Mouse (Mus musculus) hindbrain, embryonic 14.5 days (tissue): ENCODE measurements around the gene Olfr96. TPM values are rescaled to one million over a fixed set of nuclear protein-coding genes. Genes with fewer than 3 reads are reported as not detected.

Experiments used
- ATAC-seq: fragments of 200-750 bp; cut with Nextera tagmentation; 2 replicates; pipeline ENCODE4 v1.8.0; 2017; ENCODE audit warnings: moderate number of reproducible peaks, mild to moderate bottlenecking, moderate TSS enrichment, moderate library complexity; ENCODE audit not compliant: low FRiP score
- DNase-seq: peaks from one replicate; pipeline ENCODE4 v3.0.0-alpha.2; 2015; ENCODE audit warnings: low spot score
- H3K27ac ChIP-seq: fragments of 300-500 bp; sonication (generic); 2 replicates; pipeline ENCODE4 v1.5.1; 2014; ENCODE audit warnings: mild to moderate bottlenecking, moderate library complexity
- H3K27me3 ChIP-seq: fragments of 300-500 bp; sonication (generic); 2 replicates; pipeline ENCODE4 v1.6.1; 2014; ENCODE audit warnings: mild to moderate bottlenecking, low read length, mixed read lengths; ENCODE audit not compliant: control insufficient read depth, insufficient read depth
- H3K36me3 ChIP-seq: fragments of 300-500 bp; sonication (generic); replicated peaks from 2 replicates; pipeline ENCODE4 v1.6.1; 2014; ENCODE audit not compliant: control insufficient read depth, insufficient read depth
- H3K4me1 ChIP-seq: fragments of 300-500 bp; sonication (generic); replicated peaks from 2 replicates; pipeline ENCODE4 v1.6.1; 2014; ENCODE audit warnings: antibody characterized with exemption, low read length, mixed read lengths; ENCODE audit not compliant: control insufficient read depth, insufficient read depth
- H3K4me2 ChIP-seq: fragments of 300-500 bp; sonication (generic); replicated peaks from 2 replicates; pipeline ENCODE4 v1.6.1; 2014; ENCODE audit warnings: mild to moderate bottlenecking, moderate library complexity
- H3K4me3 ChIP-seq: fragments of 300-500 bp; sonication (generic); replicated peaks from 2 replicates; pipeline ENCODE4 v1.5.1; 2014; ENCODE audit warnings: mild to moderate bottlenecking, low read length
- H3K9ac ChIP-seq: fragments of 300-500 bp; sonication (generic); 2 replicates; pipeline ENCODE4 v1.6.1; 2014
- H3K9me3 ChIP-seq: fragments of 300-500 bp; sonication (generic); 2 replicates; pipeline ENCODE4 v1.6.1; 2016; ENCODE audit warnings: low read length; ENCODE audit not compliant: control insufficient read depth
- WGBS: fragments of 180-500 bp; shearing (Covaris S2); extraction: QIAGEN DNeasy Blood & Tissue Kit; methylation state at CpG from one replicate; pipeline ENCODE4 v1.1.7; 2014; 5-methylcytosine and 5-hydroxymethylcytosine counted together
- polyA plus RNA-seq: library from polyadenylated mRNA; unstranded; fragments of >200 nt; fragmentation: Nextera tagmentation; extraction: Ambion mirVana; gene quantifications from 2 replicates; pipeline ENCODE4 v1.2.1, GENCODE M21; 2014

Olfr96 gene
- polyA plus RNA-seq, 1 experiment from 2014 or later = not detected

GRCm38 (mm10) chr17:37250544-37250943, 30.6 kb downstream of the Olfr96 start:
- DNase-seq = no peak
- no peak overlapping the region for H3K4me2 ChIP-seq
- H3K27me3 ChIP-seq = no peaks in the 10 kb centered on the region
- no peak overlapping the region for H3K27ac ChIP-seq
- H3K4me3 ChIP-seq = no peak overlapping the region
- no peaks in the 10 kb centered on the region for H3K4me1 ChIP-seq
- no peak overlapping the region for H3K9ac ChIP-seq
- 19% methylated on average over 1 of the region's 1 CpGs for WGBS
- no peak for ATAC-seq
- no peaks in the 10 kb centered on the region for H3K36me3 ChIP-seq
- H3K9me3 ChIP-seq = no peaks in the 10 kb centered on the region

- Histone ChIP-seq H3K27ac (no peak within 1 kb of the TSS), H3K4me1 (no peaks in the 10 kb centered on the region), H3K9ac (no peak within 1 kb of the TSS), H3K36me3 (no peaks in the 10 kb centered on the region), H3K4me3 (no peak within 1 kb of the TSS), H3K4me2 (no peak within 1 kb of the TSS), H3K27me3 (no peaks in the 10 kb centered on the region), H3K9me3 (no peaks in the 10 kb centered on the region)
- no peak for DNase-seq
- ATAC-seq = no peak
- 81% methylated on average over 1 of the region's 1 CpGs for WGBS
Measured at GRCm38 (mm10) chr17:37263626-37264025, 43.7 kb downstream of the Olfr96 start, which contains the start of gene Olfr98. TSS of gene Olfr98 (minus strand) at chr17:37263749.

GRCm38 (mm10) chr17:37270058-37270701, 50.2 kb downstream of the Olfr96 start, which contains the start of gene H2-M3:
TSS of gene H2-M3 (plus strand) at chr17:37270220.
- Histone ChIP-seq H3K4me2 (peak within 1 kb of the TSS; percentile 94), H3K9ac (peak within 1 kb of the TSS; percentile 51), H3K36me3 (no peaks in the 10 kb centered on the region), H3K4me3 (peak within 1 kb of the TSS; percentile 47), H3K4me1 (no peaks in the 10 kb centered on the region), H3K27ac (no peak within 1 kb of the TSS), H3K9me3 (no peaks in the 10 kb centered on the region), H3K27me3 (peaks cover 4% of the 10 kb centered on the region; the same call in 1 of the 2 replicates)
- 5% methylated on average over 26 of the region's 26 CpGs for WGBS
- ATAC-seq (peak; percentile 97), DNase-seq (peak; percentile 99)

- Histone ChIP-seq H3K27ac (no peak overlapping the region), H3K9ac (peak overlapping the region; percentile 51), H3K4me2 (peak overlapping the region; percentile 94), H3K4me1 (no peaks in the 10 kb centered on the region), H3K9me3 (no peaks in the 10 kb centered on the region), H3K27me3 (peaks cover 4% of the 10 kb centered on the region; the same call in 1 of the 2 replicates), H3K36me3 (no peaks in the 10 kb centered on the region), H3K4me3 (peak overlapping the region; percentile 47)
- no peak for ATAC-seq
- 68% methylated on average over 8 of the region's 8 CpGs for WGBS
- DNase-seq = no peak
Measured at GRCm38 (mm10) chr17:37270702-37271092, 50.8 kb downstream of the Olfr96 start.

GRCm38 (mm10) chr17:37275626-37276248, 55.8 kb downstream of the Olfr96 start:
- WGBS = 85% methylated on average over 2 of the region's 2 CpGs
- DNase-seq = no peak
- H3K27ac ChIP-seq = no peak overlapping the region
- no peak overlapping the region for H3K9ac ChIP-seq
- H3K4me3 ChIP-seq = no peak overlapping the region
- no peak for ATAC-seq
- H3K9me3 ChIP-seq = no peaks in the 10 kb centered on the region
- no peaks in the 10 kb centered on the region for H3K36me3 ChIP-seq
- H3K4me2 ChIP-seq = no peak overlapping the region
- H3K27me3 ChIP-seq = peaks cover 4% of the 10 kb centered on the region; the same call in 1 of the 2 replicates
- no peaks in the 10 kb centered on the region for H3K4me1 ChIP-seq

Other genes starting within 250 kb of the Olfr96 start
- gene 2410137M14Rik, start 238.9 kb upstream of the Olfr96 start, polyA plus RNA-seq = 0.47 TPM in 1 of 2 replicates, not detected in the other
- 0.64 and 1.0 TPM in 2 replicates for gene H2-M5, start 230.6 kb upstream of the Olfr96 start, polyA plus RNA-seq
- gene Zfp57, start 219.0 kb upstream of the Olfr96 start, polyA plus RNA-seq = 225 and 236 TPM in 2 replicates
- 2.2 and 3.1 TPM in 2 replicates for gene Mog, start 196.7 kb upstream of the Olfr96 start, polyA plus RNA-seq
- 114 and 117 TPM in 2 replicates for gene Gabbr1, start 174.2 kb upstream of the Olfr96 start, polyA plus RNA-seq
- gene Olfr90, start 131.6 kb upstream of the Olfr96 start, polyA plus RNA-seq = not detected in 2 replicates
- not detected in 2 replicates for gene Olfr91, start 121.9 kb upstream of the Olfr96 start, polyA plus RNA-seq
- gene Olfr92, start 100.1 kb upstream of the Olfr96 start, polyA plus RNA-seq = not detected in 2 replicates
- not detected in 2 replicates for gene Olfr93, start 58.7 kb upstream of the Olfr96 start, polyA plus RNA-seq
- gene Ubd, start 26.3 kb upstream of the Olfr96 start, polyA plus RNA-seq = not detected in 2 replicates
- gene Olfr94, start 19.2 kb upstream of the Olfr96 start, polyA plus RNA-seq = 0.21 TPM in 1 of 2 replicates, not detected in the other
- gene Olfr95, start 7.0 kb upstream of the Olfr96 start, polyA plus RNA-seq = not detected in 2 replicates
- gene Olfr97, start 17.2 kb downstream of the Olfr96 start, polyA plus RNA-seq = not detected in 2 replicates
- gene Olfr98, start 43.6 kb downstream of the Olfr96 start, polyA plus RNA-seq = not detected in 2 replicates
- 0.90 and 1.8 TPM in 2 replicates for gene H2-M3, start 50.1 kb downstream of the Olfr96 start, polyA plus RNA-seq
- not detected in 2 replicates for gene Olfr99, start 63.3 kb downstream of the Olfr96 start, polyA plus RNA-seq
- gene Olfr101, start 84.2 kb downstream of the Olfr96 start, polyA plus RNA-seq = not detected in 2 replicates
- gene Olfr102, start 96.9 kb downstream of the Olfr96 start, polyA plus RNA-seq = not detected in 2 replicates
- gene Olfr103, start 119.6 kb downstream of the Olfr96 start, polyA plus RNA-seq = not detected in 2 replicates
- gene Olfr104-ps, start 139.4 kb downstream of the Olfr96 start, polyA plus RNA-seq = not detected in 2 replicates
- gene Olfr105-ps, start 158.9 kb downstream of the Olfr96 start, polyA plus RNA-seq = not detected in 2 replicates
- not detected in 2 replicates for gene Olfr106-ps, start 170.2 kb downstream of the Olfr96 start, polyA plus RNA-seq
- gene Olfr107, start 179.1 kb downstream of the Olfr96 start, polyA plus RNA-seq = not detected in 2 replicates
- gene Olfr108, start 225.3 kb downstream of the Olfr96 start, polyA plus RNA-seq = not detected in 2 replicates
- not detected in 2 replicates for gene Olfr109, start 238.8 kb downstream of the Olfr96 start, polyA plus RNA-seq